Mouse (Mus musculus) brain, adult 2 months (tissue): ENCODE measurements around the gene Gm21292.
"Not testable (repeated sequence)": the region's sequence is repeated elsewhere in the genome, so short reads cannot be mapped to it uniquely, and the experiment has no call there.

Source experiments
- DNase-seq: peaks from one replicate; pipeline ENCODE4 v3.0.0; 2011; ENCODE audit warnings: low read depth, low spot score

Gm21292 gene

DNA sequence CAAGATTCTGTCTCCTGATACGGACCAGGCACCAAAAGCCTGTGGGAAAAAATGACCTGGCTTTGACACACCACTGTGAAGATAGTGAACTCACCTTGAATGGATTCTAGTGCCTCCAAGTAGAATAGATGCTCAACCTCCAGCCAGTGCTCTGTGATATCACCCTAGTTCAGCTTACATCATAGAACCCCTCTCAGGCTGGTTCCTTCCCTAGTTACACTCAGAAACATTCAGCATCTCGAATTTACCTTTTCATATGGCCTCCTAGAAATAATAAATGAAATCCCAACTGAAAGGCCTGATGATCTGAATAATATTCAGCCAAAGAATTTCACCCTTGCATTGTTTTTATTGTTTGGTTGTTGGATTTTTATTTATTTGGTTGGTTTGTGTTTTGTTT, at the start of gene Gm21292:
Gene Gm21292 (minus strand): TSS at position 101 of the 400 bp plus-strand sequence.
- not testable (repeated sequence) for DNase-seq
